Mouse (Mus musculus) liver, embryonic 15.5 days (tissue): ENCODE measurements around the gene Urad. TPM values are rescaled to one million over a fixed set of nuclear protein-coding genes. Genes with fewer than 3 reads are reported as not detected.

ENCODE experiments used
- ATAC-seq: fragments of 200-750 bp; cut with Nextera tagmentation; 2 replicates; pipeline ENCODE4 v1.8.0; 2017; ENCODE audit warnings: moderate number of reproducible peaks, mild to moderate bottlenecking, moderate library complexity; ENCODE audit not compliant: insufficient read depth
- H3K27ac ChIP-seq: fragments of 300-500 bp; sonication (generic); replicated peaks from 2 replicates; pipeline ENCODE4 v1.5.1; 2015; ENCODE audit warnings: mild to moderate bottlenecking, inconsistent platforms
- H3K27me3 ChIP-seq: fragments of 300-500 bp; sonication (generic); 2 replicates; pipeline ENCODE4 v1.6.1; 2015; ENCODE audit warnings: mild to moderate bottlenecking, inconsistent platforms
- H3K36me3 ChIP-seq: fragments of 300-500 bp; sonication (generic); replicated peaks from 2 replicates; pipeline ENCODE4 v1.6.1; 2015; ENCODE audit warnings: moderate library complexity, mild to moderate bottlenecking, inconsistent platforms
- H3K4me1 ChIP-seq: fragments of 300-500 bp; sonication (generic); replicated peaks from 2 replicates; pipeline ENCODE4 v1.6.1; 2015; ENCODE audit warnings: inconsistent platforms
- H3K4me2 ChIP-seq: fragments of 300-500 bp; sonication (generic); 2 replicates; pipeline ENCODE4 v1.6.1; 2015; ENCODE audit warnings: moderate library complexity, mild to moderate bottlenecking, inconsistent platforms
- H3K4me3 ChIP-seq: fragments of 300-500 bp; sonication (generic); replicated peaks from 2 replicates; pipeline ENCODE4 v1.5.1; 2015; ENCODE audit warnings: mild to moderate bottlenecking, inconsistent platforms
- H3K9ac ChIP-seq: fragments of 300-500 bp; sonication (generic); 2 replicates; pipeline ENCODE4 v1.6.1; 2015; ENCODE audit warnings: moderate library complexity, mild to moderate bottlenecking, inconsistent platforms
- H3K9me3 ChIP-seq: fragments of 300-500 bp; sonication (generic); replicated peaks from 2 replicates; pipeline ENCODE4 v1.6.1; 2016; ENCODE audit warnings: inconsistent platforms
- WGBS: fragments of 180-500 bp; shearing (Covaris S2); methylation state at CpG from one replicate; pipeline ENCODE4 v1.1.7; 2015; ENCODE audit warnings: mixed read lengths; ENCODE audit not compliant: insufficient replicate concordance; 5-methylcytosine and 5-hydroxymethylcytosine counted together
- polyA plus RNA-seq: library from polyadenylated mRNA; unstranded; fragments of >200 nt; fragmentation: Nextera tagmentation; extraction: Ambion mirVana; gene quantifications from 2 replicates; pipeline ENCODE4 v1.2.1, GENCODE M21; 2015

Urad gene
- polyA plus RNA-seq, 1 experiment from 2014 or later, result 1.0 TPM

GRCm38 (mm10) chr5:147323237-147323917 is 1.1 kb upstream of the Urad start:
- Histone ChIP-seq H3K9me3 (no peaks in the 10 kb centered on the region), H3K4me1 (0 out of 2 replicates have a peak, but pooled peaks cover 10% of the 10 kb centered on the region), H3K27me3 (peaks cover 25% of the 10 kb centered on the region), H3K4me2 (peak overlapping the region; percentile 18; the same call in 1 of the 2 replicates), H3K36me3 (no peaks in the 10 kb centered on the region), H3K4me3 (no peak overlapping the region), H3K27ac (no peak overlapping the region), H3K9ac (no peak overlapping the region)
- ATAC-seq, result no peak
- WGBS, result 4% methylated on average over 17 of the region's 17 CpGs

- no peak overlapping the region for H3K9ac ChIP-seq
- no peak overlapping the region for H3K4me2 ChIP-seq
- ATAC-seq, result no peak
- no peak overlapping the region for H3K4me3 ChIP-seq
- peaks cover 62% of the 10 kb centered on the region for H3K27me3 ChIP-seq
- no peaks in the 10 kb centered on the region for H3K36me3 ChIP-seq
- H3K27ac ChIP-seq, result no peak overlapping the region
- no peaks in the 10 kb centered on the region for H3K9me3 ChIP-seq
- 0 out of 2 replicates have a peak, but pooled peaks cover 10% of the 10 kb centered on the region for H3K4me1 ChIP-seq
Measured at GRCm38 (mm10) chr5:147319653-147320052, 2.6 kb downstream of the Urad start.

- Histone ChIP-seq H3K4me1 (0 out of 2 replicates have a peak, but pooled peaks cover 7% of the 10 kb centered on the region), H3K4me2 (no peak overlapping the region), H3K4me3 (no peak overlapping the region), H3K9me3 (no peaks in the 10 kb centered on the region), H3K27ac (no peak overlapping the region), H3K27me3 (peaks cover 79% of the 10 kb centered on the region), H3K36me3 (no peaks in the 10 kb centered on the region), H3K9ac (no peak overlapping the region)
- WGBS, result 31% methylated on average over 7 of the region's 7 CpGs
- no peak for ATAC-seq
Measured at GRCm38 (mm10) chr5:147317991-147318390, 4.2 kb downstream of the Urad start.

GRCm38 (mm10) chr5:147317321-147317720 is 4.9 kb downstream of the Urad start:
- ATAC-seq, result no peak
- H3K9ac ChIP-seq, result no peak overlapping the region
- WGBS, result 12% methylated on average over 7 of the region's 7 CpGs
- H3K36me3 ChIP-seq, result no peaks in the 10 kb centered on the region
- peaks cover 81% of the 10 kb centered on the region for H3K27me3 ChIP-seq
- no peak overlapping the region for H3K4me2 ChIP-seq
- H3K4me1 ChIP-seq, result no peaks in the 10 kb centered on the region
- H3K4me3 ChIP-seq, result no peak overlapping the region
- H3K9me3 ChIP-seq, result no peaks in the 10 kb centered on the region
- no peak overlapping the region for H3K27ac ChIP-seq

GRCm38 (mm10) chr5:147315432-147316075 is 6.7 kb downstream of the Urad start:
- Histone ChIP-seq H3K4me2 (no peak overlapping the region), H3K4me3 (no peak overlapping the region), H3K27me3 (peaks cover 87% of the 10 kb centered on the region), H3K9ac (no peak overlapping the region), H3K36me3 (no peaks in the 10 kb centered on the region), H3K4me1 (no peaks in the 10 kb centered on the region), H3K9me3 (no peaks in the 10 kb centered on the region), H3K27ac (no peak overlapping the region)
- 1% methylated on average over 25 of the region's 25 CpGs for WGBS
- no peak for ATAC-seq

GRCm38 (mm10) chr5:147314646-147315431 is 7.4 kb downstream of the Urad start:
- peaks cover 94% of the 10 kb centered on the region for H3K27me3 ChIP-seq
- H3K9me3 ChIP-seq, result no peaks in the 10 kb centered on the region
- H3K4me2 ChIP-seq, result no peak overlapping the region; the same call in 1 of the 2 replicates
- no peaks in the 10 kb centered on the region for H3K4me1 ChIP-seq
- no peak overlapping the region for H3K9ac ChIP-seq
- no peak overlapping the region for H3K27ac ChIP-seq
- H3K4me3 ChIP-seq, result no peak overlapping the region
- no peak for ATAC-seq
- 3% methylated on average over 39 of the region's 39 CpGs for WGBS
- H3K36me3 ChIP-seq, result no peaks in the 10 kb centered on the region

GRCm38 (mm10) chr5:147312830-147313685 is 9.2 kb downstream of the Urad start:
- H3K4me1 ChIP-seq, result no peaks in the 10 kb centered on the region
- no peak overlapping the region for H3K4me2 ChIP-seq
- H3K9ac ChIP-seq, result no peak overlapping the region
- no peaks in the 10 kb centered on the region for H3K9me3 ChIP-seq
- H3K27ac ChIP-seq, result no peak overlapping the region
- no peak overlapping the region for H3K4me3 ChIP-seq
- no peaks in the 10 kb centered on the region for H3K36me3 ChIP-seq
- ATAC-seq, result no peak
- 2% methylated on average over 27 of the region's 27 CpGs for WGBS
- H3K27me3 ChIP-seq, result peaks cover 100% of the 10 kb centered on the region

- Histone ChIP-seq H3K27ac (no peak overlapping the region), H3K4me1 (no peaks in the 10 kb centered on the region; the same call in 1 of the 2 replicates), H3K27me3 (peaks cover 100% of the 10 kb centered on the region), H3K4me3 (no peak overlapping the region), H3K9ac (no peak overlapping the region), H3K4me2 (no peak overlapping the region), H3K9me3 (no peaks in the 10 kb centered on the region), H3K36me3 (no peaks in the 10 kb centered on the region)
- 7% methylated on average over 2 of the region's 2 CpGs for WGBS
- ATAC-seq, result no peak
Measured at GRCm38 (mm10) chr5:147309786-147310185, 12.5 kb downstream of the Urad start.

- peaks cover 100% of the 10 kb centered on the region for H3K27me3 ChIP-seq
- no peaks in the 10 kb centered on the region for H3K9me3 ChIP-seq
- ATAC-seq, result no peak
- H3K27ac ChIP-seq, result no peak overlapping the region
- no peak overlapping the region for H3K4me3 ChIP-seq
- 13% methylated on average over 9 of the region's 9 CpGs for WGBS
- no peak overlapping the region for H3K9ac ChIP-seq
- H3K4me2 ChIP-seq, result no peak overlapping the region
- H3K4me1 ChIP-seq, result no peaks in the 10 kb centered on the region; the same call in 1 of the 2 replicates
- H3K36me3 ChIP-seq, result no peaks in the 10 kb centered on the region
Measured at GRCm38 (mm10) chr5:147308451-147308850, 13.8 kb downstream of the Urad start.

- H3K36me3 ChIP-seq, result no peaks in the 10 kb centered on the region
- no peak overlapping the region for H3K4me2 ChIP-seq
- 3% methylated on average over 12 of the region's 12 CpGs for WGBS
- H3K4me3 ChIP-seq, result no peak overlapping the region
- H3K27ac ChIP-seq, result no peak overlapping the region
- no peak overlapping the region for H3K9ac ChIP-seq
- H3K4me1 ChIP-seq, result no peaks in the 10 kb centered on the region; the same call in 1 of the 2 replicates
- ATAC-seq, result no peak
- peaks cover 100% of the 10 kb centered on the region for H3K27me3 ChIP-seq
- no peaks in the 10 kb centered on the region for H3K9me3 ChIP-seq
Measured at GRCm38 (mm10) chr5:147307398-147307785, 14.8 kb downstream of the Urad start.
